Mouse (Mus musculus) heart, embryonic 12.5 days (tissue): Measurements from ENCODE around the gene Zfp46. TPM values are rescaled to one million over a fixed set of nuclear protein-coding genes. Genes with fewer than 3 reads are reported as not detected.

ENCODE experiments used
- ATAC-seq: fragments of 200-750 bp; cut with Nextera tagmentation; 2 replicates; pipeline ENCODE4 v1.8.0; 2017; ENCODE audit warnings: moderate TSS enrichment, moderate library complexity; ENCODE audit not compliant: insufficient number of reproducible peaks, low FRiP score
- H3K27ac ChIP-seq: fragments of 300-500 bp; sonication (generic); 2 replicates; pipeline ENCODE4 v1.5.1; 2016; ENCODE audit warnings: mild to moderate bottlenecking, moderate library complexity; ENCODE audit not compliant: poor library complexity, severe bottlenecking
- H3K27me3 ChIP-seq: fragments of 300-500 bp; sonication (generic); replicated peaks from 2 replicates; pipeline ENCODE4 v1.6.1; 2016; ENCODE audit warnings: mild to moderate bottlenecking, moderate library complexity
- H3K36me3 ChIP-seq: fragments of 300-500 bp; sonication (generic); 2 replicates; pipeline ENCODE4 v1.6.1; 2016; ENCODE audit warnings: mild to moderate bottlenecking, moderate library complexity
- H3K4me1 ChIP-seq: fragments of 300-500 bp; sonication (generic); replicated peaks from 2 replicates; pipeline ENCODE4 v1.6.1; 2016; ENCODE audit warnings: mild to moderate bottlenecking
- H3K4me2 ChIP-seq: fragments of 300-500 bp; sonication (generic); 2 replicates; pipeline ENCODE4 v1.6.1; 2016; ENCODE audit warnings: mild to moderate bottlenecking, moderate library complexity
- H3K4me3 ChIP-seq: fragments of 300-500 bp; sonication (generic); 2 replicates; pipeline ENCODE4 v1.5.1; 2016; ENCODE audit warnings: mild to moderate bottlenecking
- H3K9ac ChIP-seq: fragments of 300-500 bp; sonication (generic); 2 replicates; pipeline ENCODE4 v1.6.1; 2016; ENCODE audit warnings: mild to moderate bottlenecking, moderate library complexity
- H3K9me3 ChIP-seq: fragments of 300-500 bp; sonication (generic); replicated peaks from 2 replicates; pipeline ENCODE4 v1.6.1; 2016; ENCODE audit warnings: mild to moderate bottlenecking, moderate library complexity
- WGBS: fragments of 180-500 bp; shearing (Covaris S2); methylation state at CpG from one replicate; pipeline ENCODE4 v1.1.7; 2016; 5-methylcytosine and 5-hydroxymethylcytosine counted together
- polyA plus RNA-seq: library from polyadenylated mRNA; unstranded; fragments of >200 nt; fragmentation: Nextera tagmentation; extraction: Ambion mirVana; gene quantifications from 2 replicates; pipeline ENCODE4 v1.2.1, GENCODE M21; 2016

Gene Zfp46
- polyA plus RNA-seq, 1 experiment from 2014 or later: 24.9 TPM

DNA sequence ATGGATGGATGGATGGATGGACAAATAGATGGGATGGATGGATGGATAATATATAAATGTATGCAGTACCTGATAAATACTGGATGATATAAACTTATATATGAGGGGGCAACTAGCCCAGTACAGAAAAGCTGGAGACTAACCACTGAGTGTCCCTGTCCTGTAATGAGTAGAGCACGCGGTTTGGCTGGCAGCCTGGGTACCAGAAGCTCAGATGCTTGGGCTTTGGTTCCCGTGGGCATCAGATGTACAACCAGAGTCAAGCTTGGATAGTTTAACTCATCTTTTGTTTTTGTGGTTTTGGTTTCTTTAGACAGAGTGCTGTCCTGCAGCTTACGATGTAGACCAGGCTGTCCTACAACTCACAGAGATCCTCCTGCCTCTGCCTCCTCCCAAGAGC is 20.9 kb upstream of the Zfp46 start:
- H3K27ac ChIP-seq: no peak overlapping the region
- 0 out of 2 replicates have a peak, but pooled peaks cover 4% of the 10 kb centered on the region for H3K36me3 ChIP-seq
- H3K9ac ChIP-seq: no peak overlapping the region
- no peaks in the 10 kb centered on the region for H3K27me3 ChIP-seq
- no peak for ATAC-seq
- H3K4me2 ChIP-seq: no peak overlapping the region
- H3K9me3 ChIP-seq: no peaks in the 10 kb centered on the region
- H3K4me3 ChIP-seq: no peak overlapping the region
- WGBS: 94% methylated on average over 4 of the region's 4 CpGs
- peaks cover 18% of the 10 kb centered on the region for H3K4me1 ChIP-seq

DNA sequence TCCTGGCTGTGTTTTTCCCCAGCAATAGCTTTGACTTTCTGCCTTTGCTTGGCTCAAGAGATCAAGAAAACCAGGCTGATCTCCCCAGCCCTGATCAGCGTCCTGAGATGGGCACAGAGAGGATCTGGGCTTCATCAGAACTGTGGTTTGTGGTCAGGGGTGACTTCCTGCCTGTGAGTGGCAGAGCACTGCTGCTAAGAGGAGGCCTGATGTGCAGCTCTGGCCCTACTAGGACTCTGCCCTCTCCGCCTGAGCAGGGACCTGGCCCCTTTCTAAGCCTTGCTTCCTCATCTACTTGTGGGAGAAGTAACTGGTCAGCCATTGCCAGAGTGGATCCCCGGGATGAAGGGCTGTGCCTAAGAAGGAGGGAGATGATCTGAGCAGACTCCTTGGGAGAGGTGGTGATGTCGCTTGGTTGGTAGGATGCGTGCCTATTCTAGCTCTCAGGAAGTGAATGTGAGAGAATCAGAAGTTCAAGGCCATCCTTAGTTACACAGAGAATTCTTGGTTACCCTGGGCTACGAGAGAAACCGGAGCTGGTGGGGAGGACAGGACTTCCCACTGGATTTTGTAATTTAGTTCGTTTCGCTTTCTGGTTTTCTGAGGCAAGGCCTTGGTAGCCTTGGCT is 17.7 kb upstream of the Zfp46 start:
- Histone ChIP-seq H3K9ac (no peak overlapping the region), H3K4me2 (no peak overlapping the region), H3K4me3 (no peak overlapping the region), H3K27me3 (no peaks in the 10 kb centered on the region), H3K4me1 (peaks cover 5% of the 10 kb centered on the region), H3K27ac (no peak overlapping the region), H3K36me3 (peaks cover 10% of the 10 kb centered on the region; the same call in 1 of the 2 replicates), H3K9me3 (no peaks in the 10 kb centered on the region)
- no peak for ATAC-seq
- 74% methylated on average over 9 of the region's 9 CpGs for WGBS

DNA sequence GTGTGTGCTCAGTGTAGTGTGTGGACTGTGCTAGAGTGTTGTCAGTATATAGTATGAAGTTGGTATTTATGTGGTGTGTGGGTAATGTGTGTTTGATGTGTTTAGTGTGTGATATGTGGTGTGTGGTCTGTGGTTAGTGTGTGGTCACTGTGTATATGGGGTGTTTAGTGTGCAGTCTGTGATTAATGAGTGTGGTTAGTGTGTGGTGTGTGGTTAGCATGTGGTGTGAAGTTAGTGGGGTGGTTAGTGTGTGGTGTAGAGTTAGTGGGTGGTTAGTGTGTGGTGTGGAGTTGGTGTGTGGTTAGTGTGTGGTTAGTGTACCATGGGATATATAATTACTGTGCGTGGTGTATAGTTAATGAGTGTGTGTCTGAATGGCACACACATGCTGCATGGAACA is 15.6 kb upstream of the Zfp46 start:
- peaks cover 12% of the 10 kb centered on the region for H3K9me3 ChIP-seq
- H3K27ac ChIP-seq: no peak overlapping the region
- WGBS: 95% methylated on average over 1 of the region's 1 CpGs
- no peak overlapping the region for H3K4me2 ChIP-seq
- H3K36me3 ChIP-seq: peaks cover 27% of the 10 kb centered on the region
- no peaks in the 10 kb centered on the region for H3K27me3 ChIP-seq
- no peak overlapping the region for H3K4me3 ChIP-seq
- no peaks in the 10 kb centered on the region; the same call in 1 of the 2 replicates for H3K4me1 ChIP-seq
- no peak for ATAC-seq
- no peak overlapping the region for H3K9ac ChIP-seq

DNA sequence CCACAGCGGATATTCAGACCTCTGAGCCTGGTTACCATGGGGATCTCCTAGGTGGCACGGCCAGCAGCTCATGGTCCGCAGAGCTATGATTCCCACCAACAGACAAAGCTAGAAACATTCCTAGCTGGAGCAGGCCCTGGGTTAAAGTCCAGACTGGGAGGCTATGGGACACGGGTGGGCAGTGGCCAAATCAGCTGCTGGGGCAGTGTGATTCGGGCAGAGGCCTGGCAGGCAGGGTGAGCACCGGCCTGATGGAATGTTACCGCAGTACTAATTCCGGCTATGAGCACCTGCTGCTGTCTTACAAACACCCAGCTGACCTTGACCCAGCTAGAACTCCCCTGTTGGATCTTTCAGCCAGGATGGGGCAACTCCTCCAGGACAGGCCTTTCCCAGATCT is 13.8 kb upstream of the Zfp46 start:
- H3K9ac ChIP-seq: no peak overlapping the region
- no peak overlapping the region for H3K4me2 ChIP-seq
- 82% methylated on average over 8 of the region's 8 CpGs for WGBS
- H3K36me3 ChIP-seq: peaks cover 32% of the 10 kb centered on the region
- H3K4me1 ChIP-seq: no peaks in the 10 kb centered on the region; the same call in 1 of the 2 replicates
- H3K27me3 ChIP-seq: no peaks in the 10 kb centered on the region
- no peak overlapping the region for H3K4me3 ChIP-seq
- peaks cover 13% of the 10 kb centered on the region for H3K9me3 ChIP-seq
- no peak; the same call in 1 of the 2 replicates for ATAC-seq
- no peak overlapping the region for H3K27ac ChIP-seq

DNA sequence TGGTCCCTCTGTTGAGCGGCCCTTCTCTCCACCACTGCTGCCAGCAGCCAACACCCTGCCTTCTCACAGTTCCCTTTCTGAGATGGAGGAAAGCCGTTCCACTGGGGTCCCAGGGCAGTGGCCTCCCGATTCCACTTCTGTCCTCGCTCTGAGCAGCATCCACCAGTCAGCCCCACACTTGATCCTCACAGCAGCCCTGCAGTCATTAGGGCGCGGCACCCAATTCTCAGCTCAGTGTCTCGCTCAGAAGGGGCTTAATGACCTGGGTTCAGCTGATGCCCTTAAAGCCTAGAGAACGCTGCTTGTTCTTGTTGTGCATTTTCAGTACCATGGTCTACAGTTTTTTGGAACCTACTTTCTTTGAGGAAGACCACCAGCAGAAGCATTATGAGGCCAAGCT is 3.4 kb upstream of the Zfp46 start:
- H3K4me3 ChIP-seq: no peak overlapping the region
- H3K9ac ChIP-seq: no peak overlapping the region; the same call in 1 of the 2 replicates
- no peaks in the 10 kb centered on the region for H3K36me3 ChIP-seq
- WGBS: 75% methylated on average over 8 of the region's 8 CpGs
- H3K9me3 ChIP-seq: no peaks in the 10 kb centered on the region
- H3K27ac ChIP-seq: no peak overlapping the region
- ATAC-seq: no peak
- no peaks in the 10 kb centered on the region for H3K27me3 ChIP-seq
- no peak overlapping the region for H3K4me2 ChIP-seq
- peaks cover 26% of the 10 kb centered on the region for H3K4me1 ChIP-seq

DNA sequence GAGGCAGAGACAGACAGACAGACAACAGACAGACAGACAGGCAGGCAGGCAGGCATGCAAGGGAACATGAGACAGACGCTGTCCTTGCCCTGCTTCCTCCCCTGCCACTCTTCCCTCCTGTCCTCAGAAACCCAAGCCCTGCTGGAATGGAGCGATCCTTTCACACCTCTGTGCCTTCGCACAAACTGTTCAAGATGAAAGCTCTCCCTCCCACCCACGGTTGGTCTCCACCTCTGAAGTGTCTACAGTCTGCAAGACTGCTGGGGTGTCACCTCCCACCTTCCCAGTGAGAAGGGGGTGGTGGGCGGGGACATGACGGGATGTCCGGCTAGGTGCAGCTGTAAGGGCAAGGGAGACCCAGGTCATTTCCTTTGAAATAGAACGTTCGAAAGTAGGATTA is 2.9 kb upstream of the Zfp46 start:
- ATAC-seq: no peak
- H3K36me3 ChIP-seq: no peaks in the 10 kb centered on the region
- no peaks in the 10 kb centered on the region for H3K27me3 ChIP-seq
- H3K4me1 ChIP-seq: peaks cover 31% of the 10 kb centered on the region
- H3K4me2 ChIP-seq: no peak overlapping the region
- H3K9me3 ChIP-seq: no peaks in the 10 kb centered on the region
- no peak overlapping the region; the same call in 1 of the 2 replicates for H3K9ac ChIP-seq
- 39% methylated on average over 9 of the region's 9 CpGs for WGBS
- no peak overlapping the region for H3K27ac ChIP-seq
- no peak overlapping the region for H3K4me3 ChIP-seq

DNA sequence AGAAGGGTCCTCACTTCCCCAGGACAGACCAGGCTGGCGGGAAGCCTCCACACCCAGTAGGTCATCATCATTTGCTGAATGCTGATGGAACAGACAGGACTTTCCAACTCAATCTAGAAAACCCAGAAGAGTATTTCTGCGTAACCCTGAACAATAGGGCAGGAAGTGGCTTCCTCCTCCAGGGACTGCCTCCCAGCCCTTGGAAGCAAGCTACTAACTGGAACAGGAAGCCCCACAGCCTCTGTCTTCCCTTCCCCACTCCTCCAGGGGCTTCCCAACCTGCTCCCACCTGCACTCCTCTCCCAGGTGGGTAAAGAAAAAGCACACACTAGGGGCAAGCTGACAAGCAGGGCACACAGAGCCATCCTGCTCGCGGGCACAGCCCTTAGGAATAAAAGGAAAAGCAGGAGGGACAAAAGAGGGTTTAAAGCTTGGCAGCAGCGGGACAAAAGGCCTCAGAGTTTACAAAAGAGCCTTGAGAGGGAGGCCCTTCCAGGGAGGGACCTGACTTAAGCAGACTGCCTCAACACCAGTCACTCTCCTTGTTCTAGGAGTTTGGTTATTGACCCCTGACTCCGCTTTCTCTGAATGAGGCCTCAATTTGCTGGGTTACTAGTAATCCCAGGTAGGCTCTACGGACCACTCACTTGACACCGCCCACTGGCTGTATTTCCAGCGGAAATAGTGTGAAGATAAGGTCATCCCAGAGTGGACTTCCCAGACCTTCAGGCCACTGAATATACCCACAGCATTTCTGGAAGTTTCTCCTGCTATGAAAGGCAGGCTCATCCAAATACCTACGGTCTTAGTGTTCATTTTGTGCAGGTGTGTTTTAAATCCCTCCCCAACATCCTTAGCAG is 1.6 kb upstream of the Zfp46 start:
- no peak for ATAC-seq
- H3K9ac ChIP-seq: peak overlapping the region; percentile 39; the same call in 1 of the 2 replicates
- H3K27ac ChIP-seq: peak overlapping the region; percentile 97
- H3K9me3 ChIP-seq: 0 out of 2 replicates have a peak, but pooled peaks cover 5% of the 10 kb centered on the region
- H3K36me3 ChIP-seq: peaks cover 9% of the 10 kb centered on the region
- no peaks in the 10 kb centered on the region for H3K27me3 ChIP-seq
- peaks cover 39% of the 10 kb centered on the region for H3K4me1 ChIP-seq
- no peak overlapping the region for H3K4me3 ChIP-seq
- H3K4me2 ChIP-seq: peak overlapping the region; percentile 13; the same call in 1 of the 2 replicates
- WGBS: 49% methylated on average over 10 of the region's 10 CpGs

DNA sequence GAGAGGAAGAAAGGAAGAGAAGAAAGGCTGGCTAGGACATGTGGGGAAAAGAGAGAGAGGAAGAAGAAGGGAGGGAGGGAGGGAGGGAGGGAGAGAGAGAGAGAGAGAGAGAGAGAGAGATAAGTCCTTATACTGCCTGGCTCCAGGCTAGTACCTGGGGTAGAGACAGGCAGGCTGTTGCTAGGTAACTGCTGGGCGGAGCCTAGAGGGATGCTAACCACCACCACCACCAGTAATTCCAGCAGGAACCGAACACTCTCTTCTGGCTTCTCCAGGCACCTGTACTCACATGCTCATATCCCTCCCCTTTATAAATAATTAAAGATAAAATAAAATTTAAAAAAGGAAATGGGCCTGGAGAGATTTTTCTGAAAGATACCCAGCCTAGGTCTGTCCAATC is 700 bp upstream of the Zfp46 start:
- Histone ChIP-seq H3K27me3 (0 out of 2 replicates have a peak, but pooled peaks cover under 1% of the 10 kb centered on the region), H3K4me2 (peak overlapping the region; percentile 86), H3K27ac (peak overlapping the region; percentile 97), H3K9ac (peak overlapping the region; percentile 39; the same call in 1 of the 2 replicates), H3K4me1 (peaks cover 39% of the 10 kb centered on the region), H3K36me3 (peaks cover 18% of the 10 kb centered on the region), H3K9me3 (peaks cover 10% of the 10 kb centered on the region), H3K4me3 (no peak overlapping the region)
- 38% methylated on average over 2 of the region's 2 CpGs for WGBS
- no peak for ATAC-seq

DNA sequence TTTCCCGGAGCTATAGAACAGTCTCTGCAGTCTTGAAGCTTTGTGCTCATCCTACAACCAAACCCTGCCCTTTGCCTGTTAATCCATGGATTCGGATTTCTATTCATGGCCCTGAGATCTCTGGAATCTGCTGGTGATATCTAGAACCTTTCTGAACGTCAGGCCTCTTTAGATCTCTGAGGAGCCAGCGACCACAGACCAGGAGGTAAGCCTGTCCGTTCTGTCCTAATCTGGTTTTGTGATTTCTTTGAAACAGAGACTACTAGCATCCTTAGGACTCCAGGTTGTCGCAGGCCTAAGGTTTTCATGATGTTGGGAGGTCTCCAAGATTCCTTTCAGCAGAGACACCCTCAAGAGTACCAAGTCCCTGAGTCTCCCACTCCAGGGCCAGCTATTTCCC is 408 bp downstream of the Zfp46 start:
- H3K4me3 ChIP-seq: peak overlapping the region; percentile 68
- ATAC-seq: no peak
- H3K27ac ChIP-seq: peak overlapping the region; percentile 97
- WGBS: 20% methylated on average over 6 of the region's 6 CpGs
- peaks cover 29% of the 10 kb centered on the region for H3K36me3 ChIP-seq
- H3K27me3 ChIP-seq: peaks cover 9% of the 10 kb centered on the region; the same call in 1 of the 2 replicates
- peaks cover 39% of the 10 kb centered on the region for H3K4me1 ChIP-seq
- H3K9ac ChIP-seq: peak overlapping the region; percentile 78
- H3K4me2 ChIP-seq: peak overlapping the region; percentile 86
- H3K9me3 ChIP-seq: peaks cover 14% of the 10 kb centered on the region

DNA sequence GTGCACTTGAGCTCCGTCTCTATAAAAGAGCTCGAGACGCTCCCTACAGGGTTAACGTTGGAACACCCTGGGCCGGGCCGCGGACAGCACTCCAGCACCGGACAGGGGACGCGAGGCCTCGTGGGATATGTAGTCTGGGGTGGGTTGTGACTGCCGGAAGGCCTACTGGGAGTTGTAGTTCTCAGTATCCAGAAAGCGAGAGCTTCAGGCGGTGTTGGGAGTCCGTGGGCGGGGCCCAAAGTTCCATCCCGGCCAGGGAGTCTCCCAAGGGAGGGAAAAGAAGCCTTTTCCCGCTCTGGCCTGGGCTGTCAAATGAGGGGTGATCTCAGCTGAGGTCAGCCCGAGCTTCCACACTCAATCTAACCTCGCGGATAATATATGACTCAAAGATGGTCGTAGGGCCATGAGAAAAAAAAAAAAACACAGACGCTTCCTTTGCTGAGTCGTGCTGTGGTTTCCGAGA is 896 bp downstream of the Zfp46 start:
- Histone ChIP-seq H3K27me3 (peaks cover 14% of the 10 kb centered on the region; the same call in 1 of the 2 replicates), H3K4me3 (peak overlapping the region; percentile 68), H3K9me3 (peaks cover 18% of the 10 kb centered on the region), H3K4me2 (peak overlapping the region; percentile 86), H3K27ac (peak overlapping the region; percentile 97), H3K36me3 (peaks cover 34% of the 10 kb centered on the region), H3K9ac (peak overlapping the region; percentile 78), H3K4me1 (peaks cover 39% of the 10 kb centered on the region)
- WGBS: under 1% methylated on average over 25 of the region's 25 CpGs
- ATAC-seq: peak; percentile 95

DNA sequence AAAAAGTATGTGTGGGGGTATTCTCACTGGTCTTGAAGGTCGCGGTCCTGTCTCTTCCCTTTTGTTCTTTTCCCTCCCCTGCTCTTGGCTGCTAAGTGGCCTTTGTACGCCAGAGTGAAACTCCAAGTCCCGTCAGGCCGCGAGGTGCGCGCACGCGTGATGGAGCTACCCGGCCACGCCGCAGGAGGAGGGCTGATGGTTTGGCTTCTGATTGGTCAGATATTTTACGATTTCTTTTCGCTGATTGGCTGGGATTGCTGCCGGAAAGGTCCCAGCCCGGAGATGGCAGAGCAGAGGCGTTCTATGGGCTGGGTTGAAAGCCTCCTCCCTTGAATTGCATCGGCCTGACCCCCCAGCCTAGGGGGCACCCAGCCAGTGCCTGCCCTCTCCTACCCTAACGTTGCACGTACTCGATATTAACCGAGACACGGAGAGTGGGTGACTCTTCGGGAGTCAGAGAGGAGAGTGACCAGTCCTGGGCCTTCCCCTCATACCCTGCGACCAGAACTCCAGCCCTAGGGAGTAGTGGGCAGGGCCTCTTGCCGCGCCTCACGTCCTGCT is 1.4 kb downstream of the Zfp46 start:
- Histone ChIP-seq H3K4me1 (peaks cover 39% of the 10 kb centered on the region), H3K27ac (peak overlapping the region; percentile 97), H3K36me3 (peaks cover 39% of the 10 kb centered on the region), H3K9ac (peak overlapping the region; percentile 78), H3K9me3 (peaks cover 22% of the 10 kb centered on the region), H3K4me3 (peak overlapping the region; percentile 68), H3K4me2 (peak overlapping the region; percentile 86), H3K27me3 (peaks cover 19% of the 10 kb centered on the region; the same call in 1 of the 2 replicates)
- 0% methylated on average over 29 of the region's 29 CpGs for WGBS
- ATAC-seq: peak; percentile 90
